Mouse (Mus musculus) right cerebral cortex, postnatal 14 days (tissue): ENCODE results near the gene Gucd1.
"Not testable (repeated sequence)": the region's sequence is repeated elsewhere in the genome, so short reads cannot be mapped to it uniquely, and the experiment has no call there.

Source experiments
- DNase-seq: peaks from one replicate; pipeline ENCODE4 v3.0.0; 2022

Gucd1 gene

GRCm38 (mm10) chr10:75500345-75500744 is 17.4 kb downstream of the Gucd1 start:
- no peak for DNase-seq

- no peak for DNase-seq
These were observed 18.0 kb downstream of the Gucd1 start for GRCm38 (mm10) chr10:75499791-75500190.

- not testable (repeated sequence) for DNase-seq
These were observed 18.6 kb downstream of the Gucd1 start for GRCm38 (mm10) chr10:75499214-75499613.

- no peak for DNase-seq
These were observed 21.9 kb downstream of the Gucd1 start for GRCm38 (mm10) chr10:75495921-75496320.

GRCm38 (mm10) chr10:75495304-75495703 is 22.5 kb downstream of the Gucd1 start:
- no peak for DNase-seq

GRCm38 (mm10) chr10:75491936-75492262 is 25.9 kb downstream of the Gucd1 start:
- no peak for DNase-seq

GRCm38 (mm10) chr10:75491234-75491935 is 26.4 kb downstream of the Gucd1 start:
- no peak for DNase-seq

GRCm38 (mm10) chr10:75490731-75491130 is 27.0 kb downstream of the Gucd1 start:
- DNase-seq: no peak

GRCm38 (mm10) chr10:75489522-75489921 is 28.2 kb downstream of the Gucd1 start:
- no peak for DNase-seq

GRCm38 (mm10) chr10:75487131-75487530 is 30.6 kb downstream of the Gucd1 start:
- no peak for DNase-seq

- peak; percentile 85 for DNase-seq
These were observed 31.4 kb downstream of the Gucd1 start for GRCm38 (mm10) chr10:75486086-75486979.

GRCm38 (mm10) chr10:75484767-75485166 is 33.0 kb downstream of the Gucd1 start:
- DNase-seq: no peak

- no peak for DNase-seq
These were observed 33.7 kb downstream of the Gucd1 start for GRCm38 (mm10) chr10:75484066-75484465.

- DNase-seq: no peak
These were observed 34.8 kb downstream of the Gucd1 start for GRCm38 (mm10) chr10:75482919-75483483.

GRCm38 (mm10) chr10:75482271-75482670 is 35.5 kb downstream of the Gucd1 start:
- DNase-seq: no peak

- no peak for DNase-seq
These were observed 36.1 kb downstream of the Gucd1 start for GRCm38 (mm10) chr10:75481703-75482102.

GRCm38 (mm10) chr10:75479955-75480354 is 37.8 kb downstream of the Gucd1 start:
- DNase-seq: no peak

GRCm38 (mm10) chr10:75477034-75477433 is 40.7 kb downstream of the Gucd1 start:
- no peak for DNase-seq

- DNase-seq: not testable (repeated sequence)
These were observed 42.5 kb downstream of the Gucd1 start for GRCm38 (mm10) chr10:75475139-75475850.

GRCm38 (mm10) chr10:75474571-75474970 is 43.2 kb downstream of the Gucd1 start:
- DNase-seq: no peak

GRCm38 (mm10) chr10:75473411-75473810 is 44.4 kb downstream of the Gucd1 start:
- no peak for DNase-seq

- DNase-seq: no peak
These were observed 51.8 kb downstream of the Gucd1 start for GRCm38 (mm10) chr10:75465781-75466550.
